Mouse (Mus musculus): ENCODE results near the gene Tshz2. TPM values are rescaled to one million over a fixed set of nuclear protein-coding genes. Genes with fewer than 3 reads are reported as not detected.

Gene Tshz2
- polyA plus RNA-seq, 1 experiment from 2014 or later: 22.8 TPM

- Histone ChIP-seq H3K36me3 (ENCODE audit: control insufficient read depth, insufficient read depth, low read length) (no peaks in the 10 kb centered on the region), H3K9me3 (replicated peaks; ENCODE audit: control insufficient read depth, low read length, poor library complexity, severe bottlenecking) (no peaks in the 10 kb centered on the region), H3K27ac (ENCODE audit: low read length) (no peak overlapping the region), H3K4me3 (ENCODE audit: low read depth, low read length) (no peak overlapping the region), H3K9ac (ENCODE audit: low read depth, low read length) (no peak overlapping the region), H3K4me1 (ENCODE audit: control insufficient read depth, insufficient read depth, low read length) (peaks cover 5% of the 10 kb centered on the region; the same call in 1 of the 2 replicates), H3K4me2 (ENCODE audit: low read length) (no peak overlapping the region), H3K27me3 (ENCODE audit: control insufficient read depth, insufficient read depth, low read depth, low read length) (no peaks in the 10 kb centered on the region)
- 72% methylated on average over 9 of the region's 9 CpGs for WGBS
- ATAC-seq: no peak
These were observed 255.1 kb downstream of the Tshz2 start for GRCm38 (mm10) chr2:169887921-169888320.

GRCm38 (mm10) chr2:169892441-169893038 is 259.7 kb downstream of the Tshz2 start:
- WGBS: 16% methylated on average over 14 of the region's 14 CpGs
- Histone ChIP-seq H3K36me3 (ENCODE audit: control insufficient read depth, insufficient read depth, low read length) (no peaks in the 10 kb centered on the region), H3K4me1 (ENCODE audit: control insufficient read depth, insufficient read depth, low read length) (peaks cover 5% of the 10 kb centered on the region; the same call in 1 of the 2 replicates), H3K27me3 (ENCODE audit: control insufficient read depth, insufficient read depth, low read depth, low read length) (no peaks in the 10 kb centered on the region), H3K9ac (ENCODE audit: low read depth, low read length) (no peak overlapping the region), H3K9me3 (replicated peaks; ENCODE audit: control insufficient read depth, low read length, poor library complexity, severe bottlenecking) (no peaks in the 10 kb centered on the region), H3K4me3 (ENCODE audit: low read depth, low read length) (no peak overlapping the region), H3K27ac (ENCODE audit: low read length) (peak overlapping the region; percentile 41; the same call in 1 of the 2 replicates), H3K4me2 (ENCODE audit: low read length) (no peak overlapping the region)
- no peak for ATAC-seq

GRCm38 (mm10) chr2:169902896-169903295 is 270.1 kb downstream of the Tshz2 start:
- no peak overlapping the region for H3K9ac ChIP-seq (ENCODE audit: low read depth, low read length)
- 38% methylated on average over 7 of the region's 7 CpGs for WGBS
- no peaks in the 10 kb centered on the region for H3K36me3 ChIP-seq (ENCODE audit: control insufficient read depth, insufficient read depth, low read length)
- H3K27me3 ChIP-seq (ENCODE audit: control insufficient read depth, insufficient read depth, low read depth, low read length): no peaks in the 10 kb centered on the region
- peak overlapping the region; percentile 72 for H3K27ac ChIP-seq (ENCODE audit: low read length)
- no peak overlapping the region for H3K4me3 ChIP-seq (ENCODE audit: low read depth, low read length)
- H3K4me1 ChIP-seq (ENCODE audit: control insufficient read depth, insufficient read depth, low read length): peaks cover 18% of the 10 kb centered on the region
- no peak overlapping the region for H3K4me2 ChIP-seq (ENCODE audit: low read length)
- 0 out of 2 replicates have a peak, but pooled peaks cover 2% of the 10 kb centered on the region for H3K9me3 ChIP-seq (replicated peaks; ENCODE audit: control insufficient read depth, low read length, poor library complexity, severe bottlenecking)
- peak; percentile 89 for ATAC-seq

GRCm38 (mm10) chr2:169906396-169906795 is 273.6 kb downstream of the Tshz2 start:
- H3K4me1 ChIP-seq (ENCODE audit: control insufficient read depth, insufficient read depth, low read length): peaks cover 18% of the 10 kb centered on the region
- no peaks in the 10 kb centered on the region for H3K9me3 ChIP-seq (replicated peaks; ENCODE audit: control insufficient read depth, low read length, poor library complexity, severe bottlenecking)
- H3K9ac ChIP-seq (ENCODE audit: low read depth, low read length): no peak overlapping the region
- H3K4me3 ChIP-seq (ENCODE audit: low read depth, low read length): no peak overlapping the region
- ATAC-seq: no peak
- no peak overlapping the region for H3K4me2 ChIP-seq (ENCODE audit: low read length)
- no peaks in the 10 kb centered on the region for H3K27me3 ChIP-seq (ENCODE audit: control insufficient read depth, insufficient read depth, low read depth, low read length)
- WGBS: 28% methylated on average over 9 of the region's 9 CpGs
- no peaks in the 10 kb centered on the region for H3K36me3 ChIP-seq (ENCODE audit: control insufficient read depth, insufficient read depth, low read length)
- H3K27ac ChIP-seq (ENCODE audit: low read length): no peak overlapping the region

- H3K36me3 ChIP-seq (ENCODE audit: control insufficient read depth, insufficient read depth, low read length): no peaks in the 10 kb centered on the region
- H3K4me1 ChIP-seq (ENCODE audit: control insufficient read depth, insufficient read depth, low read length): peaks cover 10% of the 10 kb centered on the region
- H3K4me3 ChIP-seq (ENCODE audit: low read depth, low read length): no peak overlapping the region
- no peak for ATAC-seq
- 84% methylated on average over 7 of the region's 7 CpGs for WGBS
- no peak overlapping the region for H3K27ac ChIP-seq (ENCODE audit: low read length)
- H3K27me3 ChIP-seq (ENCODE audit: control insufficient read depth, insufficient read depth, low read depth, low read length): no peaks in the 10 kb centered on the region
- no peak overlapping the region for H3K4me2 ChIP-seq (ENCODE audit: low read length)
- no peaks in the 10 kb centered on the region for H3K9me3 ChIP-seq (replicated peaks; ENCODE audit: control insufficient read depth, low read length, poor library complexity, severe bottlenecking)
- H3K9ac ChIP-seq (ENCODE audit: low read depth, low read length): no peak overlapping the region
These were observed 275.2 kb downstream of the Tshz2 start for GRCm38 (mm10) chr2:169907979-169908378.

- WGBS: 67% methylated on average over 4 of the region's 4 CpGs
These were observed 277.8 kb downstream of the Tshz2 start for GRCm38 (mm10) chr2:169910606-169911005.

GRCm38 (mm10) chr2:169912826-169913225 is 280.0 kb downstream of the Tshz2 start:
- WGBS: 66% methylated on average over 14 of the region's 14 CpGs
- no peak overlapping the region for H3K9ac ChIP-seq (ENCODE audit: low read depth, low read length)
- no peak overlapping the region for H3K4me3 ChIP-seq (ENCODE audit: low read depth, low read length)
- H3K27ac ChIP-seq (ENCODE audit: low read length): 0 out of 2 replicates have a peak overlapping the region, but pooled peaks have one; percentile 17
- H3K36me3 ChIP-seq (ENCODE audit: control insufficient read depth, insufficient read depth, low read length): no peaks in the 10 kb centered on the region
- 0 out of 2 replicates have a peak, but pooled peaks cover 2% of the 10 kb centered on the region for H3K4me1 ChIP-seq (ENCODE audit: control insufficient read depth, insufficient read depth, low read length)
- ATAC-seq: peak; percentile 64; the same call in 1 of the 2 replicates
- no peaks in the 10 kb centered on the region for H3K9me3 ChIP-seq (replicated peaks; ENCODE audit: control insufficient read depth, low read length, poor library complexity, severe bottlenecking)
- H3K4me2 ChIP-seq (ENCODE audit: low read length): no peak overlapping the region
- no peaks in the 10 kb centered on the region for H3K27me3 ChIP-seq (ENCODE audit: control insufficient read depth, insufficient read depth, low read depth, low read length)

More at GRCm38 (mm10) chr2:169910606-169911005, 277.8 kb downstream of the Tshz2 start:
- Histone ChIP-seq H3K4me1 (ENCODE audit: control insufficient read depth, insufficient read depth, low read length) (peaks cover 6% of the 10 kb centered on the region; the same call in 1 of the 2 replicates), H3K9ac (ENCODE audit: low read depth, low read length) (no peak overlapping the region), H3K4me3 (ENCODE audit: low read depth, low read length) (no peak overlapping the region), H3K27me3 (ENCODE audit: control insufficient read depth, insufficient read depth, low read depth, low read length) (no peaks in the 10 kb centered on the region), H3K9me3 (replicated peaks; ENCODE audit: control insufficient read depth, low read length, poor library complexity, severe bottlenecking) (no peaks in the 10 kb centered on the region), H3K36me3 (ENCODE audit: control insufficient read depth, insufficient read depth, low read length) (no peaks in the 10 kb centered on the region), H3K4me2 (ENCODE audit: low read length) (no peak overlapping the region), H3K27ac (ENCODE audit: low read length) (no peak overlapping the region)
- ATAC-seq: no peak

- no peak for ATAC-seq
- no peak overlapping the region for H3K27ac ChIP-seq (ENCODE audit: low read length)
- no peaks in the 10 kb centered on the region for H3K9me3 ChIP-seq (replicated peaks; ENCODE audit: control insufficient read depth, low read length, poor library complexity, severe bottlenecking)
- no peaks in the 10 kb centered on the region for H3K36me3 ChIP-seq (ENCODE audit: control insufficient read depth, insufficient read depth, low read length)
- no peak overlapping the region for H3K4me2 ChIP-seq (ENCODE audit: low read length)
- WGBS: 90% methylated on average over 8 of the region's 8 CpGs
- H3K9ac ChIP-seq (ENCODE audit: low read depth, low read length): no peak overlapping the region
- no peak overlapping the region for H3K4me3 ChIP-seq (ENCODE audit: low read depth, low read length)
- H3K27me3 ChIP-seq (ENCODE audit: control insufficient read depth, insufficient read depth, low read depth, low read length): no peaks in the 10 kb centered on the region
- H3K4me1 ChIP-seq (ENCODE audit: control insufficient read depth, insufficient read depth, low read length): 0 out of 2 replicates have a peak, but pooled peaks cover 2% of the 10 kb centered on the region
These were observed 282.1 kb downstream of the Tshz2 start for GRCm38 (mm10) chr2:169914903-169915302.

- H3K27me3 ChIP-seq (ENCODE audit: control insufficient read depth, insufficient read depth, low read depth, low read length): no peaks in the 10 kb centered on the region
- H3K9me3 ChIP-seq (replicated peaks; ENCODE audit: control insufficient read depth, low read length, poor library complexity, severe bottlenecking): no peaks in the 10 kb centered on the region
- H3K9ac ChIP-seq (ENCODE audit: low read depth, low read length): no peak overlapping the region
- no peak overlapping the region for H3K4me2 ChIP-seq (ENCODE audit: low read length)
- no peak for ATAC-seq
- H3K4me1 ChIP-seq (ENCODE audit: control insufficient read depth, insufficient read depth, low read length): 0 out of 2 replicates have a peak, but pooled peaks cover 2% of the 10 kb centered on the region
- H3K27ac ChIP-seq (ENCODE audit: low read length): no peak overlapping the region
- H3K36me3 ChIP-seq (ENCODE audit: control insufficient read depth, insufficient read depth, low read length): no peaks in the 10 kb centered on the region
- 81% methylated on average over 13 of the region's 13 CpGs for WGBS
- no peak overlapping the region for H3K4me3 ChIP-seq (ENCODE audit: low read depth, low read length)
These were observed 282.5 kb downstream of the Tshz2 start for GRCm38 (mm10) chr2:169915326-169915725.
